Mouse (Mus musculus): ENCODE measurements at regions not wholly inside any gene's neighbourhood (a gene's known extent, or its start where the extent isn't known, plus 50 kb on each side); places are given as distances from the start of the nearest gene placed in this dataset.

GRCm38 (mm10) chr9:101807249-101807648 lies 54.4 kb upstream of the 9630041A04Rik start:
- no peaks in the 10 kb centered on the region for H3K9me3 ChIP-seq (replicated peaks)
- ATAC-seq: no peak
- H3K4me1 ChIP-seq: no peaks in the 10 kb centered on the region
- H3K36me3 ChIP-seq: no peaks in the 10 kb centered on the region
- no peak overlapping the region for H3K4me3 ChIP-seq
- no peak overlapping the region for H3K27ac ChIP-seq
- no peaks in the 10 kb centered on the region for H3K27me3 ChIP-seq (replicated peaks)
- WGBS (ENCODE audit: insufficient replicate concordance): 66% methylated on average over 4 of the region's 4 CpGs
- no peak overlapping the region for H3K9ac ChIP-seq
- no peak overlapping the region for H3K4me2 ChIP-seq

- Histone ChIP-seq H3K4me3 (no peak overlapping the region), H3K36me3 (no peaks in the 10 kb centered on the region), H3K27me3 (replicated peaks) (no peaks in the 10 kb centered on the region), H3K27ac (no peak overlapping the region), H3K4me1 (no peaks in the 10 kb centered on the region), H3K9ac (no peak overlapping the region), H3K4me2 (no peak overlapping the region), H3K9me3 (replicated peaks) (no peaks in the 10 kb centered on the region)
- no peak for ATAC-seq
- WGBS (ENCODE audit: insufficient replicate concordance): 53% methylated on average over 1 of the region's 1 CpGs
Measured at GRCm38 (mm10) chr9:101796718-101797117, 64.9 kb upstream of the 9630041A04Rik start.

GRCm38 (mm10) chr9:101796063-101796462 lies 65.6 kb upstream of the 9630041A04Rik start:
- H3K4me2 ChIP-seq: no peak overlapping the region
- 54% methylated on average over 4 of the region's 4 CpGs for WGBS (ENCODE audit: insufficient replicate concordance)
- no peaks in the 10 kb centered on the region for H3K9me3 ChIP-seq (replicated peaks)
- H3K9ac ChIP-seq: no peak overlapping the region
- no peaks in the 10 kb centered on the region for H3K27me3 ChIP-seq (replicated peaks)
- H3K27ac ChIP-seq: no peak overlapping the region
- ATAC-seq: no peak
- no peaks in the 10 kb centered on the region for H3K4me1 ChIP-seq
- no peak overlapping the region for H3K4me3 ChIP-seq
- no peaks in the 10 kb centered on the region for H3K36me3 ChIP-seq

- Histone ChIP-seq H3K9ac (no peak overlapping the region), H3K36me3 (no peaks in the 10 kb centered on the region), H3K4me3 (no peak overlapping the region), H3K4me2 (no peak overlapping the region), H3K27ac (no peak overlapping the region), H3K9me3 (replicated peaks) (no peaks in the 10 kb centered on the region), H3K27me3 (replicated peaks) (no peaks in the 10 kb centered on the region), H3K4me1 (no peaks in the 10 kb centered on the region)
- no peak for ATAC-seq
- 53% methylated on average over 2 of the region's 2 CpGs for WGBS (ENCODE audit: insufficient replicate concordance)
Measured at GRCm38 (mm10) chr9:101795436-101795835, 66.2 kb upstream of the 9630041A04Rik start.

GRCm38 (mm10) chr9:101790936-101791335 lies 70.7 kb upstream of the 9630041A04Rik start:
- WGBS (ENCODE audit: insufficient replicate concordance): 65% methylated on average over 1 of the region's 1 CpGs
- Histone ChIP-seq H3K27me3 (replicated peaks) (no peaks in the 10 kb centered on the region), H3K4me3 (no peak overlapping the region), H3K9me3 (replicated peaks) (no peaks in the 10 kb centered on the region), H3K27ac (no peak overlapping the region), H3K4me2 (no peak overlapping the region), H3K4me1 (no peaks in the 10 kb centered on the region), H3K36me3 (no peaks in the 10 kb centered on the region), H3K9ac (no peak overlapping the region)
- ATAC-seq: no peak

GRCm38 (mm10) chr9:101740949-101741605 lies 120.6 kb upstream of the 9630041A04Rik start:
- Histone ChIP-seq H3K4me2 (no peak overlapping the region), H3K27ac (no peak overlapping the region), H3K27me3 (replicated peaks) (no peaks in the 10 kb centered on the region), H3K4me3 (no peak overlapping the region), H3K9ac (no peak overlapping the region), H3K9me3 (replicated peaks) (no peaks in the 10 kb centered on the region), H3K4me1 (no peaks in the 10 kb centered on the region), H3K36me3 (no peaks in the 10 kb centered on the region)
- ATAC-seq: no peak
- 63% methylated on average over 10 of the region's 10 CpGs for WGBS (ENCODE audit: insufficient replicate concordance)

- Histone ChIP-seq H3K4me1 (no peaks in the 10 kb centered on the region), H3K36me3 (no peaks in the 10 kb centered on the region), H3K9ac (no peak overlapping the region), H3K27ac (no peak overlapping the region), H3K27me3 (replicated peaks) (no peaks in the 10 kb centered on the region), H3K4me2 (no peak overlapping the region), H3K4me3 (no peak overlapping the region), H3K9me3 (replicated peaks) (no peaks in the 10 kb centered on the region)
- ATAC-seq: no peak
- 51% methylated on average over 10 of the region's 10 CpGs for whole genome bisulfite sequencing (ENCODE audit: insufficient replicate concordance)
Measured at GRCm38 (mm10) chr9:101739322-101739721, 122.3 kb upstream of the 9630041A04Rik start.

GRCm38 (mm10) chr9:101734271-101734670 lies 127.4 kb upstream of the 9630041A04Rik start:
- Histone ChIP-seq H3K27ac (no peak overlapping the region), H3K4me1 (no peaks in the 10 kb centered on the region), H3K9ac (no peak overlapping the region), H3K4me2 (no peak overlapping the region), H3K9me3 (replicated peaks) (no peaks in the 10 kb centered on the region), H3K27me3 (replicated peaks) (no peaks in the 10 kb centered on the region), H3K4me3 (no peak overlapping the region), H3K36me3 (no peaks in the 10 kb centered on the region)
- WGBS (ENCODE audit: insufficient replicate concordance): 65% methylated on average over 8 of the region's 8 CpGs
- no peak for ATAC-seq

- ATAC-seq: no peak
- 60% methylated on average over 14 of the region's 14 CpGs for WGBS (ENCODE audit: insufficient replicate concordance)
Measured at GRCm38 (mm10) chr9:101733611-101734225, 127.9 kb upstream of the 9630041A04Rik start.

GRCm38 (mm10) chr9:101730136-101730535 lies 131.5 kb upstream of the 9630041A04Rik start:
- Histone ChIP-seq H3K4me1 (no peaks in the 10 kb centered on the region), H3K4me2 (no peak overlapping the region), H3K36me3 (no peaks in the 10 kb centered on the region), H3K27ac (no peak overlapping the region), H3K9ac (no peak overlapping the region), H3K4me3 (no peak overlapping the region), H3K27me3 (replicated peaks) (no peaks in the 10 kb centered on the region), H3K9me3 (replicated peaks) (no peaks in the 10 kb centered on the region)
- whole genome bisulfite sequencing (ENCODE audit: insufficient replicate concordance): 51% methylated on average over 3 of the region's 3 CpGs
- no peak for ATAC-seq

More at GRCm38 (mm10) chr9:101733611-101734225, 127.9 kb upstream of the 9630041A04Rik start:
- Histone ChIP-seq H3K9me3 (replicated peaks) (no peaks in the 10 kb centered on the region), H3K4me2 (no peak overlapping the region), H3K27me3 (replicated peaks) (no peaks in the 10 kb centered on the region), H3K27ac (no peak overlapping the region), H3K9ac (no peak overlapping the region), H3K36me3 (no peaks in the 10 kb centered on the region), H3K4me1 (no peaks in the 10 kb centered on the region), H3K4me3 (no peak overlapping the region)

- ATAC-seq: no peak
- no peaks in the 10 kb centered on the region for H3K4me1 ChIP-seq
- H3K27ac ChIP-seq: no peak overlapping the region
- no peak overlapping the region for H3K4me2 ChIP-seq
- 26% methylated on average over 2 of the region's 2 CpGs for WGBS (ENCODE audit: insufficient replicate concordance)
- no peak overlapping the region for H3K9ac ChIP-seq
- no peak overlapping the region for H3K4me3 ChIP-seq
- no peaks in the 10 kb centered on the region for H3K36me3 ChIP-seq
- H3K9me3 ChIP-seq (replicated peaks): no peaks in the 10 kb centered on the region
- no peaks in the 10 kb centered on the region for H3K27me3 ChIP-seq (replicated peaks)
Measured at GRCm38 (mm10) chr9:101717911-101718310, 143.7 kb upstream of the 9630041A04Rik start.

- Histone ChIP-seq H3K9ac (no peak overlapping the region), H3K4me1 (no peaks in the 10 kb centered on the region)
Measured at GRCm38 (mm10) chr9:101716326-101716725, 145.3 kb upstream of the 9630041A04Rik start.

More at GRCm38 (mm10) chr9:101716326-101716725, 145.3 kb upstream of the 9630041A04Rik start:
- H3K27me3 ChIP-seq (replicated peaks): no peaks in the 10 kb centered on the region
- H3K9me3 ChIP-seq (replicated peaks): no peaks in the 10 kb centered on the region
- H3K4me3 ChIP-seq: no peak overlapping the region
- WGBS (ENCODE audit: insufficient replicate concordance): 43% methylated on average over 5 of the region's 5 CpGs
- no peak overlapping the region for H3K4me2 ChIP-seq
- no peaks in the 10 kb centered on the region for H3K36me3 ChIP-seq
- no peak for ATAC-seq
- H3K27ac ChIP-seq: no peak overlapping the region

Data from liver, embryonic 12.5 days (tissue).